Mouse (Mus musculus) gastrocnemius, postnatal 14 days (tissue): ENCODE results near the gene Znhit6. TPM values are rescaled to one million over a fixed set of nuclear protein-coding genes. Genes with fewer than 3 reads are reported as not detected.

ENCODE experiments used
- DNase-seq: peaks from one replicate; pipeline ENCODE4 v3.0.0; 2021; ENCODE audit warnings: mixed read lengths
- intact Hi-C: fragments of 180-260 bp; cut with DNase I; formaldehyde crosslinking; loops from one replicate; pipeline ENCODE4 v1.15.1; 2025; ENCODE audit warnings: low total_unique reads
- total RNA-seq, 2 experiments: library from RNA; stranded (reverse); gene quantifications; 2 replicates each; pipeline ENCODE4 v1.2.3; 2021

Znhit6 gene
- total RNA-seq, 2 experiments from 2014 or later, result 10.4 to 11.8 TPM

GRCm38 (mm10) chr3:145601345-145601744, 25.3 kb downstream of the Znhit6 start:
- DNase-seq, result no peak
- intact Hi-C loops, result no loop called here

GRCm38 (mm10) chr3:145602410-145603206, 26.6 kb downstream of the Znhit6 start:
- intact Hi-C loops, result no loop called here
- DNase-seq, result no peak

- DNase-seq, result no peak
- intact Hi-C loops, result no loop called here
Measured at GRCm38 (mm10) chr3:145605437-145606123, 29.6 kb downstream of the Znhit6 start.

- intact Hi-C loops, result no loop called here
- no peak for DNase-seq
Measured at GRCm38 (mm10) chr3:145608320-145608719, 32.3 kb downstream of the Znhit6 start.

- intact Hi-C loops, result no loop called here
- no peak for DNase-seq
Measured at GRCm38 (mm10) chr3:145612662-145613061, 36.7 kb downstream of the Znhit6 start.

GRCm38 (mm10) chr3:145613234-145613633, 37.2 kb downstream of the Znhit6 start:
- DNase-seq, result no peak
- intact Hi-C loops, result no loop called here

- DNase-seq, result peak; percentile 50
- intact Hi-C loops, result no loop called here
Measured at GRCm38 (mm10) chr3:145614362-145615115, 38.5 kb downstream of the Znhit6 start.

- intact Hi-C loops, result no loop called here
- no peak for DNase-seq
Measured at GRCm38 (mm10) chr3:145618299-145618698, 42.3 kb downstream of the Znhit6 start.

GRCm38 (mm10) chr3:145619621-145620365, 43.8 kb downstream of the Znhit6 start:
- intact Hi-C loops, result no loop called here
- DNase-seq, result no peak

- no peak for DNase-seq
- intact Hi-C loops, result no loop called here
Measured at GRCm38 (mm10) chr3:145621209-145621608, 45.2 kb downstream of the Znhit6 start.

GRCm38 (mm10) chr3:145623047-145623446, 47.0 kb downstream of the Znhit6 start:
- no peak for DNase-seq
- intact Hi-C loops, result no loop called here

- intact Hi-C loops, result no loop called here
- no peak for DNase-seq
Measured at GRCm38 (mm10) chr3:145624786-145625185, 48.8 kb downstream of the Znhit6 start.

- DNase-seq, result no peak
- intact Hi-C loops, result no loop called here
Measured at GRCm38 (mm10) chr3:145625546-145625945, 49.5 kb downstream of the Znhit6 start.

GRCm38 (mm10) chr3:145626063-145626462, 50.1 kb downstream of the Znhit6 start:
- intact Hi-C loops, result no loop called here
- no peak for DNase-seq

- no peak for DNase-seq
- intact Hi-C loops, result no loop called here
Measured at GRCm38 (mm10) chr3:145627830-145628229, 51.8 kb downstream of the Znhit6 start.

GRCm38 (mm10) chr3:145628643-145629042, 52.6 kb downstream of the Znhit6 start:
- intact Hi-C loops, result no loop called here
- no peak for DNase-seq

GRCm38 (mm10) chr3:145632888-145633287, 56.9 kb downstream of the Znhit6 start:
- intact Hi-C loops, result no loop called here

GRCm38 (mm10) chr3:145634002-145634710, 58.2 kb downstream of the Znhit6 start:
- intact Hi-C loops, result no loop called here
- no peak for DNase-seq

More at GRCm38 (mm10) chr3:145632888-145633287, 56.9 kb downstream of the Znhit6 start:
- DNase-seq, result no peak

GRCm38 (mm10) chr3:145640170-145640569, 64.2 kb downstream of the Znhit6 start:
- DNase-seq, result no peak
- intact Hi-C loops, result no loop called here
